Mouse (Mus musculus) intestine, embryonic 16.5 days (tissue): ENCODE results near the gene Slc25a23. TPM values are rescaled to one million over a fixed set of nuclear protein-coding genes. Genes with fewer than 3 reads are reported as not detected.

Source experiments
- ATAC-seq: fragments of 200-750 bp; cut with Nextera tagmentation; 2 replicates; pipeline ENCODE4 v1.8.0; 2017; ENCODE audit warnings: moderate TSS enrichment, moderate library complexity
- H3K27ac ChIP-seq: fragments of 300-500 bp; sonication (generic); 2 replicates; pipeline ENCODE4 v1.5.1; 2014; ENCODE audit warnings: mild to moderate bottlenecking, low read length
- H3K27me3 ChIP-seq: fragments of 300-500 bp; sonication (generic); replicated peaks from 2 replicates; pipeline ENCODE4 v1.6.1; 2014; ENCODE audit warnings: low read length, control low read depth, mixed read lengths; ENCODE audit not compliant: control insufficient read depth, insufficient read depth
- H3K36me3 ChIP-seq: fragments of 300-500 bp; sonication (generic); 2 replicates; pipeline ENCODE4 v1.6.1; 2014; ENCODE audit warnings: low read length, control low read depth; ENCODE audit not compliant: control insufficient read depth, insufficient read depth
- H3K4me1 ChIP-seq: fragments of 300-500 bp; sonication (generic); 2 replicates; pipeline ENCODE4 v1.6.1; 2014; ENCODE audit warnings: low read length, control low read depth, mixed read lengths; ENCODE audit not compliant: control insufficient read depth, insufficient read depth
- H3K4me2 ChIP-seq: fragments of 300-500 bp; sonication (generic); 2 replicates; pipeline ENCODE4 v1.6.1; 2014; ENCODE audit warnings: low read depth, low read length, control low read depth
- H3K4me3 ChIP-seq: fragments of 300-500 bp; sonication (generic); 2 replicates; pipeline ENCODE4 v1.5.1; 2014; ENCODE audit warnings: mild to moderate bottlenecking, low read length
- H3K9ac ChIP-seq: fragments of 300-500 bp; sonication (generic); 2 replicates; pipeline ENCODE4 v1.6.1; 2014; ENCODE audit warnings: low read depth, low read length
- H3K9me3 ChIP-seq: fragments of 300-500 bp; sonication (generic); 2 replicates; pipeline ENCODE4 v1.6.1; 2016; ENCODE audit warnings: low read length, control low read depth; ENCODE audit not compliant: control insufficient read depth
- WGBS: fragments of 180-500 bp; shearing (Covaris S2); extraction: QIAGEN DNeasy Blood & Tissue Kit; methylation state at CpG from one replicate; pipeline ENCODE4 v1.1.7; 2014; 5-methylcytosine and 5-hydroxymethylcytosine counted together
- polyA plus RNA-seq: library from polyadenylated mRNA; unstranded; fragments of >200 nt; fragmentation: Nextera tagmentation; extraction: Ambion mirVana; gene quantifications from 2 replicates; pipeline ENCODE4 v1.2.1, GENCODE M21; 2015

Gene Slc25a23
- polyA plus RNA-seq, 1 experiment from 2014 or later: 5.7 TPM

GRCm38 (mm10) chr17:57081234-57081842 is 21.7 kb upstream of the Slc25a23 start:
- Histone ChIP-seq H3K27me3 (no peaks in the 10 kb centered on the region), H3K4me2 (no peak overlapping the region), H3K36me3 (no peaks in the 10 kb centered on the region; the same call in 1 of the 2 replicates), H3K9me3 (no peaks in the 10 kb centered on the region), H3K4me1 (0 out of 2 replicates have a peak, but pooled peaks cover 6% of the 10 kb centered on the region), H3K27ac (no peak overlapping the region), H3K9ac (no peak overlapping the region), H3K4me3 (no peak overlapping the region)
- ATAC-seq: no peak
- 93% methylated on average over 31 of the region's 31 CpGs for WGBS

- Histone ChIP-seq H3K27me3 (no peaks in the 10 kb centered on the region), H3K9me3 (no peaks in the 10 kb centered on the region), H3K4me1 (0 out of 2 replicates have a peak, but pooled peaks cover 6% of the 10 kb centered on the region), H3K36me3 (no peaks in the 10 kb centered on the region; the same call in 1 of the 2 replicates), H3K4me2 (no peak overlapping the region), H3K27ac (no peak overlapping the region), H3K9ac (no peak overlapping the region), H3K4me3 (no peak overlapping the region)
- ATAC-seq: peak; percentile 23; the same call in 1 of the 2 replicates
- 54% methylated on average over 3 of the region's 3 CpGs for WGBS
Observed at GRCm38 (mm10) chr17:57079919-57080318, 20.3 kb upstream of the Slc25a23 start.

GRCm38 (mm10) chr17:57078336-57078735 is 18.7 kb upstream of the Slc25a23 start, which contains the start of gene Dennd1c:
Gene Dennd1c (minus strand): TSS chr17:57078514.
- no peaks in the 10 kb centered on the region; the same call in 1 of the 2 replicates for H3K36me3 ChIP-seq
- peak; percentile 14; the same call in 1 of the 2 replicates for ATAC-seq
- no peak within 1 kb of the TSS for H3K4me2 ChIP-seq
- H3K4me3 ChIP-seq: no peak within 1 kb of the TSS
- peak within 1 kb of the TSS; percentile 38 for H3K9ac ChIP-seq
- WGBS: 43% methylated on average over 6 of the region's 6 CpGs
- no peaks in the 10 kb centered on the region for H3K9me3 ChIP-seq
- 0 out of 2 replicates have a peak within 1 kb of the TSS, but pooled peaks have one; percentile 5 for H3K27ac ChIP-seq
- no peaks in the 10 kb centered on the region for H3K27me3 ChIP-seq
- H3K4me1 ChIP-seq: 0 out of 2 replicates have a peak, but pooled peaks cover 6% of the 10 kb centered on the region

GRCm38 (mm10) chr17:57076916-57077315 is 17.3 kb upstream of the Slc25a23 start:
- Histone ChIP-seq H3K9ac (no peak overlapping the region), H3K9me3 (no peaks in the 10 kb centered on the region), H3K4me3 (no peak overlapping the region), H3K27me3 (no peaks in the 10 kb centered on the region), H3K36me3 (no peaks in the 10 kb centered on the region; the same call in 1 of the 2 replicates), H3K4me1 (0 out of 2 replicates have a peak, but pooled peaks cover 6% of the 10 kb centered on the region), H3K4me2 (no peak overlapping the region), H3K27ac (no peak overlapping the region)
- WGBS: 42% methylated on average over 3 of the region's 3 CpGs
- peak; percentile 37; the same call in 1 of the 2 replicates for ATAC-seq

- H3K27ac ChIP-seq: no peak overlapping the region
- H3K4me1 ChIP-seq: 0 out of 2 replicates have a peak, but pooled peaks cover 7% of the 10 kb centered on the region
- WGBS: 2% methylated on average over 10 of the region's 11 CpGs
- no peak overlapping the region for H3K9ac ChIP-seq
- ATAC-seq: peak; percentile 79
- H3K4me2 ChIP-seq: peak overlapping the region; percentile 33
- no peaks in the 10 kb centered on the region for H3K9me3 ChIP-seq
- H3K36me3 ChIP-seq: no peaks in the 10 kb centered on the region
- 0 out of 2 replicates have a peak overlapping the region, but pooled peaks have one; percentile 1 for H3K4me3 ChIP-seq
- H3K27me3 ChIP-seq: no peaks in the 10 kb centered on the region
Observed at GRCm38 (mm10) chr17:57070699-57071098, 11.0 kb upstream of the Slc25a23 start.

GRCm38 (mm10) chr17:57070272-57070671 is 10.6 kb upstream of the Slc25a23 start:
- Histone ChIP-seq H3K4me2 (peak overlapping the region; percentile 33), H3K4me1 (0 out of 2 replicates have a peak, but pooled peaks cover 7% of the 10 kb centered on the region), H3K27ac (no peak overlapping the region), H3K4me3 (0 out of 2 replicates have a peak overlapping the region, but pooled peaks have one; percentile 1), H3K9ac (no peak overlapping the region), H3K36me3 (no peaks in the 10 kb centered on the region), H3K9me3 (no peaks in the 10 kb centered on the region), H3K27me3 (no peaks in the 10 kb centered on the region)
- 14% methylated on average over 9 of the region's 9 CpGs for WGBS
- peak; percentile 40 for ATAC-seq

- Histone ChIP-seq H3K9me3 (no peaks in the 10 kb centered on the region), H3K27ac (no peak overlapping the region), H3K4me2 (no peak overlapping the region), H3K4me3 (no peak overlapping the region), H3K36me3 (peaks cover 4% of the 10 kb centered on the region; the same call in 1 of the 2 replicates), H3K9ac (no peak overlapping the region), H3K27me3 (peaks cover 12% of the 10 kb centered on the region), H3K4me1 (0 out of 2 replicates have a peak, but pooled peaks cover 11% of the 10 kb centered on the region)
- 62% methylated on average over 5 of the region's 5 CpGs for WGBS
- no peak for ATAC-seq
Observed at GRCm38 (mm10) chr17:57066908-57067307, 7.2 kb upstream of the Slc25a23 start.

- Histone ChIP-seq H3K9me3 (no peaks in the 10 kb centered on the region), H3K4me3 (peak overlapping the region; percentile 60), H3K4me2 (peak overlapping the region; percentile 94), H3K36me3 (peaks cover 4% of the 10 kb centered on the region; the same call in 1 of the 2 replicates), H3K27ac (peak overlapping the region; percentile 92; the same call in 1 of the 2 replicates), H3K9ac (peak overlapping the region; percentile 71), H3K27me3 (peaks cover 19% of the 10 kb centered on the region), H3K4me1 (peaks cover 23% of the 10 kb centered on the region)
- 8% methylated on average over 8 of the region's 8 CpGs for WGBS
- ATAC-seq: no peak
Observed at GRCm38 (mm10) chr17:57063031-57063430, 3.4 kb upstream of the Slc25a23 start.

GRCm38 (mm10) chr17:57062548-57062947 is 2.9 kb upstream of the Slc25a23 start:
- peak overlapping the region; percentile 94; the same call in 1 of the 2 replicates for H3K4me2 ChIP-seq
- H3K4me1 ChIP-seq: peaks cover 23% of the 10 kb centered on the region
- H3K27ac ChIP-seq: peak overlapping the region; percentile 92
- peaks cover 19% of the 10 kb centered on the region for H3K27me3 ChIP-seq
- WGBS: 2% methylated on average over 22 of the region's 22 CpGs
- peak overlapping the region; percentile 71 for H3K9ac ChIP-seq
- H3K9me3 ChIP-seq: no peaks in the 10 kb centered on the region
- peaks cover 4% of the 10 kb centered on the region; the same call in 1 of the 2 replicates for H3K36me3 ChIP-seq
- ATAC-seq: no peak
- peak overlapping the region; percentile 60 for H3K4me3 ChIP-seq
